Mouse (Mus musculus): ENCODE measurements around the gene Thpo.

GRCm38 (mm10) chr16:20765244-20765643, 30.9 kb upstream of the Thpo start:
- TF ChIP-seq CTCF (IDR thresholded peaks at IDR 0.05) = peak; percentile 78
- TF ChIP-seq POLR2A (IDR thresholded peaks at IDR 0.05; ENCODE audit: insufficient read depth, low read depth, low read length) = no peak
